Mouse (Mus musculus) hindlimb bud, embryonic 11.5 days (tissue): Measurements from ENCODE around the gene Ccr7.

Experiments
- DNase-seq: peaks from one replicate; pipeline ENCODE4 v3.0.0-alpha.2; 2012; ENCODE audit warnings: low read depth, low spot score; ENCODE audit errors: extremely low spot score

The Ccr7 gene

GRCm38 (mm10) chr11:99094911-99095676 lies 59.8 kb downstream of the Ccr7 start:
- DNase-seq, result no peak
